Mouse (Mus musculus) bone marrow, adult 2 months (tissue): ENCODE measurements around the gene Vdac1. TPM values are rescaled to one million over a fixed set of nuclear protein-coding genes. Genes with fewer than 3 reads are reported as not detected.
A peak's percentile ranks its signal among the peaks of the same experiment; 100 is the strongest.

ENCODE experiments used
- H3K27ac ChIP-seq: fragments of 200-500 bp; 2 replicates; pipeline ENCODE4 v1.5.1; 2012; ENCODE audit warnings: low read depth, mild to moderate bottlenecking, control low read depth, inconsistent platforms, low read length; ENCODE audit not compliant: control insufficient read depth, poor library complexity, insufficient read depth
- H3K4me1 ChIP-seq: fragments of 200-500 bp; 2 replicates; pipeline ENCODE4 v1.6.1; 2011; ENCODE audit warnings: low read length; ENCODE audit not compliant: control insufficient read depth, insufficient read depth
- H3K4me3 ChIP-seq: fragments of 200-500 bp; replicated peaks from 2 replicates; pipeline ENCODE3; 2011; ENCODE audit warnings: mild to moderate bottlenecking, low read depth, low read length, control low read depth; ENCODE audit not compliant: control insufficient read depth
- CTCF ChIP-seq: fragments of 200-500 bp; IDR thresholded peaks from 2 replicates; pipeline ENCODE4 v1.5.1; 2011; ENCODE audit warnings: low read length, control low read depth; ENCODE audit not compliant: control insufficient read depth, insufficient read depth
- POLR2A ChIP-seq: fragments of 200-500 bp; IDR thresholded peaks from 2 replicates; pipeline ENCODE4 v1.6.1; 2011; ENCODE audit warnings: low read depth, mild to moderate bottlenecking, control low read depth, low read length, borderline replicate concordance; ENCODE audit not compliant: control insufficient read depth
- WGBS: fragments of 180-500 bp; shearing (Covaris S2); methylation state at CpG from one replicate; pipeline ENCODE4 v1.1.7; 2018; 5-methylcytosine and 5-hydroxymethylcytosine counted together
- polyA plus RNA-seq: library from polyadenylated mRNA; stranded (reverse); fragments of >200 nt; gene quantifications from 2 replicates; pipeline ENCODE4 v1.2.4, GENCODE M21; 2011; ENCODE audit warnings: low replicate concordance; ENCODE audit not compliant: missing spikeins, insufficient read depth, insufficient read length

Vdac1 gene
- polyA plus RNA-seq, 1 experiment, result 89.4 TPM

- Histone ChIP-seq H3K27ac (no peak overlapping the region), H3K4me3 (no peak overlapping the region), H3K4me1 (peaks cover 2% of the 10 kb centered on the region; the same call in 1 of the 2 replicates)
- no peak for TF ChIP-seq CTCF
- no peak for TF ChIP-seq POLR2A
- 91% methylated on average over 12 of the region's 12 CpGs for WGBS
Observed at GRCm38 (mm10) chr11:52340123-52340864, 20.4 kb upstream of the Vdac1 start.

DNA sequence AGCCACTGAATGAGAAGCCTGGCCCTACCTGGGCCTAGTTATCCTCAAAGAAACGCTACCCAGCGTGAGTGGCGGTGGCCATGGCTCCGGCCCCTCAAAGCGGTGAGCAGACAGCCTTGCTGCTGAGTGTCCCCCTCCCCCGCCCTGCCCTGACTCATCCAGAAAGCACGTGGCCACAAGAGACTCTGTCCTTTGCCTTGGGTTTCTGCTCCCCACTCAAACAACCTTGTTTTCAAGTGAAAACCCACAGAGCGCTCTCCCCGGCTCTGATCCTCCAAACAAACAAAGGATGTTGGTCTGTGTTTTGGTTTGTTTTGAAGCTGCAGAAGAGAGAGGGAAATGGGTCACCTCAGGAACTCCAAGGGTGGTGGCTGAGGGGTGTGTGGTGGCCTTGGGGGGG lies 19.7 kb upstream of the Vdac1 start:
- no peak for TF ChIP-seq CTCF
- no peak for TF ChIP-seq POLR2A
- H3K4me1 ChIP-seq, result peaks cover 2% of the 10 kb centered on the region; the same call in 1 of the 2 replicates
- no peak overlapping the region for H3K27ac ChIP-seq
- 72% methylated on average over 9 of the region's 9 CpGs for WGBS
- H3K4me3 ChIP-seq, result no peak overlapping the region

DNA sequence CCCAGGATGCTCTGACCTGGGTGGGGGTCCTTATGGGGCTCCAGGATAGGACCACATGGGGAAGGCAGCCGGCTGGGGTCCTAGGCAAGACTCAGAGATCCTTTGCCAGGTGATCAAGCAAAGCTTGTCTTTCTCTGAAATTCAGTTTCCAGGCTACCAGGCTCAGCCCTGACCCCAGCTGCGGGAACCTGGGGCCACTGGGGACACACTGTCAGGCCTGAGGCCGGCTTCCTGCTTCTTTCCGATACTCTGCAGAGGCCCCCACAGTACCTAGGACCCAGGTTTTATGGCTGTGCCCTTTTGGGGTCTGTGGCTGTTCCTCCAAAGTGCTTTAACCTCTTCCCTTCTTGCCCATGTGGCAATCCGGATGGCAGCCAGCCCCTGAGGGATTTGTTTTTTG lies 19.2 kb upstream of the Vdac1 start:
- Histone ChIP-seq H3K27ac (no peak overlapping the region), H3K4me1 (peaks cover 2% of the 10 kb centered on the region; the same call in 1 of the 2 replicates), H3K4me3 (no peak overlapping the region)
- 60% methylated on average over 5 of the region's 5 CpGs for WGBS
- TF ChIP-seq CTCF, result no peak
- TF ChIP-seq POLR2A, result no peak

- TF ChIP-seq CTCF (no peak), POLR2A (no peak)
- H3K27ac ChIP-seq, result no peak overlapping the region
- H3K4me3 ChIP-seq, result no peak overlapping the region
- peaks cover 2% of the 10 kb centered on the region; the same call in 1 of the 2 replicates for H3K4me1 ChIP-seq
- WGBS, result 71% methylated on average over 4 of the region's 4 CpGs
Observed at GRCm38 (mm10) chr11:52342296-52342695, 18.4 kb upstream of the Vdac1 start.

DNA sequence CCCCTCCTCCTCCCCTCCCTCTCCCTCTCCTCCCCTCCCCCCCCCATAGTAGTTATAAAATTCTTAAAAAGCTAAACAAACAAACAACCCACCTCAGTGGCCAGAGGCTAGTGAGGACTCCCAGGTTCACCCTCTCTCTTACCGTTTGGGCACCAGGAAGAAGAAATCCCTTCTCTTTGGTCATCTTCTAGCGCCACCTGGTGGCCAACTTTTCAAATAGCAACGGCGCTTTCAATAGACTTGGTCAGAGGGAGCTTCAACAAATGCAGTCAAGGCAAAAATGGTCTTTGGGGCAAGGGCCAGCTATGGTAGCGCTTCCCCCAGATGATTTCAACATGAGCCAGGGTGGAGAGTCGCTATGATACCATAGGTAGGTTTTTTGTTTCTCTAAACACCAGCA lies 17.5 kb upstream of the Vdac1 start:
- WGBS, result 2% methylated on average over 6 of the region's 6 CpGs
- TF ChIP-seq CTCF (peak; percentile 52; the same call in 1 of the 2 replicates), POLR2A (no peak)
- no peak overlapping the region for H3K4me3 ChIP-seq
- H3K4me1 ChIP-seq, result peaks cover 2% of the 10 kb centered on the region; the same call in 1 of the 2 replicates
- no peak overlapping the region for H3K27ac ChIP-seq

GRCm38 (mm10) chr11:52344991-52345777 lies 15.5 kb upstream of the Vdac1 start:
- WGBS, result 69% methylated on average over 12 of the region's 12 CpGs
- no peak for TF ChIP-seq POLR2A
- no peak for TF ChIP-seq CTCF

DNA sequence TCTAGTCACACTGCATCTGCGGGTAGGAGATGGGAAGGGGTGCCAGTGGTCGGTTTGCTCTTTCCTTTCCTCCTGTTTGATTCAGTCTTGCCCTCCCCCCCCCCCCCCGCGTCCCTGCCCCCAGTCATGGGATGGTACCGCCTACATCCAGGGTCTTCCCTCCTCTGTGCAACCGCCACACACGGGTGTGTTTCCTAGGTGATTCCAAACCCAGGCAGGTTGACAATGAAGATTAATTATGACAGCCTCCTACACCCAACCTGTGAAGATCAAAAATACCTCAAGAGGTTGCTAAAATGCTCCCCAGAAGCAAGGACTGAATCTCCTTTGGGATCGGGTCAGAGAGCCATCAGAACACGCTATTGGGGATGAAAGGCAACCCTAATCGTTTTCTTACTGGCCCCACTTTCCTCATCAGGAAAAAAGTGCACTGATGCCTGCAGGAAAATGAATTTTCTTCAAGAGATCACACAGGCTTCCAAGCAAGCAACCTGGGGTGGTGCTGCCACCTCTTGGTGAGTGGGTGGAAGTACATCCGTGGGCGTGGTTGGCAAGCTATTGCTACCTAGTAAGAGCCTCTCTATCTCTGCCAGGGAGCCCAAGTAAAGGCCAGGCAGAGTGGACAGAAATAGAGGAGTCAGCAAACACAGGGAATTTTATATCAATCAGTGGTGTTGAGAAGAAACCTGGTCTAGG lies 14.6 kb upstream of the Vdac1 start:
- 18% methylated on average over 12 of the region's 12 CpGs for WGBS
- peaks cover 1% of the 10 kb centered on the region; the same call in 1 of the 2 replicates for H3K4me1 ChIP-seq
- TF ChIP-seq CTCF (peak; percentile 97), POLR2A (no peak)
- H3K27ac ChIP-seq, result no peak overlapping the region
- H3K4me3 ChIP-seq, result no peak overlapping the region

More at GRCm38 (mm10) chr11:52344991-52345777, 15.5 kb upstream of the Vdac1 start:
- Histone ChIP-seq H3K4me3 (no peak overlapping the region), H3K27ac (no peak overlapping the region), H3K4me1 (no peaks in the 10 kb centered on the region)

DNA sequence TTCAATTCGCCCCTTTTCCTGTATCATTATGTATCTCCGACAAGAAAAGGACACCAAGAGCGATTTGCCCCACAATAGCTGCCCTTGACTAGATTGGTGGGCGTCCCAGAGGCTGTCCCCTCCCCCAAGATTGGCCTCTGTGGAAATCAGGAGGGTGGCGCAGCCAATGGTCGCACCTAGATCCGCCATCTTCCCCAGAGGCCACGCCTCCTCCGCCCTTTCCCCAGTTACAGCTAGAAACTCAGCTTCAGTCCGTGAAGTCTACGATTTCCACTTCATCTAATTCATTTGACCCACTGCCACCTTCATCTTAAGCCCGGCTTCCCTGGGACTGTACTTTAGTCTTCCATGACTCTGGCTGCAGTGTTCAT lies 14.0 kb upstream of the Vdac1 start:
- WGBS, result 2% methylated on average over 12 of the region's 12 CpGs
- H3K4me3 ChIP-seq, result peak overlapping the region; percentile 44
- H3K4me1 ChIP-seq, result peaks cover 1% of the 10 kb centered on the region; the same call in 1 of the 2 replicates
- TF ChIP-seq POLR2A (no peak), CTCF (no peak)
- H3K27ac ChIP-seq, result no peak overlapping the region
